Comparison of ENCODE assay signal across 10 mouse cellular contexts in the genomic region with DNA sequence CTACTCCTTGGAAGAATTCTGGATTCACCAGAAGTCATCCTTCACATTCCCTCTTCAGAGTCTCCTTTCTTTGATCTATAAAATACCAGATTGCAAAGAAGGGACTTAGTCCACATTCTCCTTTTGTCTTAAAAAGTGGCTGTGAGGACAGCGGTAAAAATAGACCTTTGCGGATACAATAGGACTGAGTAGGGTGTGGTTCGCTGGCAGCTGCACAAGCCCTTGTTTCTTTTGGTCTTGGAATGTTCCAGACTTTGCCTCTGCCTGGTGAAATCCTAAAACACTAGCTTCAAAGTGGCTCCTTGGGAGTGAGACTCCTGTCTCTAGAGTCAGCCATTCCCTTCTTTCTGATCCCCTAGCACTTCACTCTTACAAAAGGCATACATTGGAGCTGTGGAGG. TPM values are rescaled to one million over a fixed set of nuclear protein-coding genes. Genes with fewer than 3 reads are reported as not detected.
DNase-seq lines count a peak whose midpoint lies in the region; ATAC-seq and TF ChIP-seq lines count a peak whose summit lies in the region.
"Had no signal": no experiment of that assay in that cellular context is flagged by ENCODE, and none has a peak within 500 bp of the region (broad histone marks: within the 10 kb centered on the region; RNA-seq: fewer than 3 reads in every experiment).

No protein-coding gene starts in this region.

- no peak overlapping the region for H3K4me3 ChIP-seq in cerebellum, adult 2 months (replicated peaks; ENCODE audit: insufficient read depth, low read depth, low read length)
- H3K4me3 ChIP-seq in heart, embryonic 13.5 days = no peak overlapping the region

- H3K4me2 ChIP-seq in heart, embryonic 13.5 days = no peak overlapping the region
- H3K4me2 ChIP-seq: lung, embryonic 14.5 days had no signal

- no peak for DNase-seq in cerebellum, adult 2 months
- DNase-seq in cerebellum, adult 9-11 months = no peak
- peak; percentile 69 for DNase-seq in ES-CJ7 (ENCODE audit: low read depth, low spot score)
- peak; percentile 51 for DNase-seq in kidney, postnatal 14 days
- no peak for DNase-seq in cerebellum, adult 8-10 months
- no peak for DNase-seq in neural tube, embryonic 10.5 days (ENCODE audit: extremely low spot score, low spot score)
- DNase-seq in layer of hippocampus, postnatal 10 days (ENCODE audit: low spot score in 2 of 2) = no peak
- DNase-seq: lung, embryonic 14.5 days had no signal

- TF ChIP-seq POLR2A in cerebellum, adult 2 months (IDR thresholded peaks at IDR 0.05; ENCODE audit: borderline replicate concordance, insufficient read depth, low read length) = no peak

- ATAC-seq in heart, embryonic 13.5 days (ENCODE audit: extremely low read depth, insufficient number of reproducible peaks, low FRiP score, low TSS enrichment) = no peak
- ATAC-seq: activated CD4-positive, CD25-positive, alpha-beta regulatory T cell, adult 4 months had no signal

- no peak for TF ChIP-seq CTCF in cerebellum, adult 2 months (IDR thresholded peaks at IDR 0.05; ENCODE audit: borderline replicate concordance, insufficient read depth, low read depth, low read length)

- no peaks in the 10 kb centered on the region for H3K9me3 ChIP-seq in heart, embryonic 13.5 days

- H3K27ac ChIP-seq in cerebellum, adult 2 months (ENCODE audit: insufficient read depth, low read length) = peak overlapping the region; percentile 11; the same call in 1 of the 2 replicates
- peak overlapping the region; percentile 45; the same call in 1 of the 2 replicates for H3K27ac ChIP-seq in heart, embryonic 13.5 days (replicated peaks)

- 91% methylated on average over 3 of the region's 3 CpGs for WGBS in cerebellum, adult 2 months
- WGBS in heart, embryonic 13.5 days = 53% methylated on average over 3 of the region's 3 CpGs

- H3K9ac ChIP-seq in heart, embryonic 13.5 days = no peak overlapping the region
- H3K9ac ChIP-seq: lung, embryonic 14.5 days had no signal

- no peaks in the 10 kb centered on the region for H3K27me3 ChIP-seq in cerebellum, adult 2 months (ENCODE audit: control insufficient read depth, insufficient read depth, low read length)
- H3K27me3 ChIP-seq in heart, embryonic 13.5 days (replicated peaks) = no peaks in the 10 kb centered on the region

- no peaks in the 10 kb centered on the region; the same call in 1 of the 2 replicates for H3K4me1 ChIP-seq in cerebellum, adult 2 months (ENCODE audit: control insufficient read depth, insufficient read depth, low read length)
- H3K4me1 ChIP-seq in heart, embryonic 13.5 days = peaks cover 29% of the 10 kb centered on the region

- no peaks in the 10 kb centered on the region for H3K36me3 ChIP-seq in heart, embryonic 13.5 days

RNA-seq across cellular contexts. Expression of gene Mkln1, which starts 27.4 kb away (rescaled TPM):
- 48.4 and 53.9 TPM in 2 replicates for polyA plus RNA-seq in cerebellum, adult 2 months (2012; rRNA removed)
- 172 and 188 TPM in 2 replicates for polyA plus RNA-seq in heart, embryonic 13.5 days (2015; fragmentation: Nextera tagmentation; extraction: Ambion mirVana)
- 100 to 1,000 TPM; 119 to 127 TPM for total RNA-seq in layer of hippocampus, postnatal 10 days (2021)

Comparison
In these comparisons a context has a peak if more than half of its experiments do, and no peak if none do; other contexts are left out.
1. DNase-seq: peak in ES-CJ7 (single experiment) and kidney, postnatal 14 days (single experiment); none in cerebellum, adult 2 months (0 of 2), cerebellum, adult 9-11 months (single experiment), cerebellum, adult 8-10 months (single experiment), neural tube, embryonic 10.5 days (single experiment) and layer of hippocampus, postnatal 10 days (0 of 2).